Mouse (Mus musculus): ENCODE results near the gene Uaca. TPM values are rescaled to one million over a fixed set of nuclear protein-coding genes. Genes with fewer than 3 reads are reported as not detected.

The Uaca gene
- total RNA-seq, 2 experiments from 2014 or later, result 0.76 to 2.1 TPM

GRCm38 (mm10) chr9:60873257-60874054 is 79.1 kb downstream of the Uaca start:
- ATAC-seq (replicated peaks; ENCODE audit: low FRiP score, poor library complexity, severe bottlenecking), result no peak

GRCm38 (mm10) chr9:60874055-60874392 is 79.7 kb downstream of the Uaca start:
- ATAC-seq (replicated peaks; ENCODE audit: low FRiP score, poor library complexity, severe bottlenecking), result no peak

- ATAC-seq (replicated peaks; ENCODE audit: low FRiP score, poor library complexity, severe bottlenecking), result no peak
Observed at GRCm38 (mm10) chr9:60876085-60876484, 81.7 kb downstream of the Uaca start.

- no peak for ATAC-seq (replicated peaks; ENCODE audit: low FRiP score, poor library complexity, severe bottlenecking)
Observed at GRCm38 (mm10) chr9:60876531-60876930, 82.2 kb downstream of the Uaca start.

- ATAC-seq (replicated peaks; ENCODE audit: low FRiP score, poor library complexity, severe bottlenecking), result no peak
Observed at GRCm38 (mm10) chr9:60878051-60878557, 83.8 kb downstream of the Uaca start.

- no peak for ATAC-seq (replicated peaks; ENCODE audit: low FRiP score, poor library complexity, severe bottlenecking)
Observed at GRCm38 (mm10) chr9:60878630-60879029, 84.3 kb downstream of the Uaca start.

GRCm38 (mm10) chr9:60885148-60885547 is 90.8 kb downstream of the Uaca start:
- ATAC-seq (replicated peaks; ENCODE audit: low FRiP score, poor library complexity, severe bottlenecking), result no peak

- ATAC-seq (replicated peaks; ENCODE audit: low FRiP score, poor library complexity, severe bottlenecking), result no peak
Observed at GRCm38 (mm10) chr9:60886431-60887371, 92.4 kb downstream of the Uaca start.

GRCm38 (mm10) chr9:60887389-60887811 is 93.1 kb downstream of the Uaca start:
- ATAC-seq (replicated peaks; ENCODE audit: low FRiP score, poor library complexity, severe bottlenecking), result no peak

- ATAC-seq (replicated peaks; ENCODE audit: low FRiP score, poor library complexity, severe bottlenecking), result no peak
Observed at GRCm38 (mm10) chr9:60893511-60893910, 99.2 kb downstream of the Uaca start.

GRCm38 (mm10) chr9:60895486-60896110 is 101.3 kb downstream of the Uaca start:
- ATAC-seq (replicated peaks; ENCODE audit: low FRiP score, poor library complexity, severe bottlenecking), result no peak

GRCm38 (mm10) chr9:60898291-60899020 is 104.1 kb downstream of the Uaca start:
- no peak for ATAC-seq (replicated peaks; ENCODE audit: low FRiP score, poor library complexity, severe bottlenecking)

GRCm38 (mm10) chr9:60899201-60899600 is 104.9 kb downstream of the Uaca start:
- ATAC-seq (replicated peaks; ENCODE audit: low FRiP score, poor library complexity, severe bottlenecking), result no peak

GRCm38 (mm10) chr9:60899797-60900459 is 105.6 kb downstream of the Uaca start:
- ATAC-seq (replicated peaks; ENCODE audit: low FRiP score, poor library complexity, severe bottlenecking), result no peak

GRCm38 (mm10) chr9:60912266-60912665 is 117.9 kb downstream of the Uaca start:
- no peak for ATAC-seq (replicated peaks; ENCODE audit: low FRiP score, poor library complexity, severe bottlenecking)

- no peak for ATAC-seq (replicated peaks; ENCODE audit: low FRiP score, poor library complexity, severe bottlenecking)
Observed at GRCm38 (mm10) chr9:60913626-60914025, 119.3 kb downstream of the Uaca start.

- ATAC-seq (replicated peaks; ENCODE audit: low FRiP score, poor library complexity, severe bottlenecking), result no peak
Observed at GRCm38 (mm10) chr9:60919936-60920672, 125.8 kb downstream of the Uaca start.

- no peak for ATAC-seq (replicated peaks; ENCODE audit: low FRiP score, poor library complexity, severe bottlenecking)
Observed at GRCm38 (mm10) chr9:60920673-60921062, 126.3 kb downstream of the Uaca start.

Measured in erythroid progenitor cell, adult 5-6 weeks (primary cell).